In genomic region chr5:36678799-36679198, GRCm38 (mm10) we compare ENCODE assay signal across 17 mouse cellular contexts. TPM values are rescaled to one million over a fixed set of nuclear protein-coding genes. Genes with fewer than 3 reads are reported as not detected.
DNase-seq lines count a peak whose midpoint lies in the region; ATAC-seq and TF ChIP-seq lines count a peak whose summit lies in the region.
"Had no signal": no experiment of that assay in that cellular context is flagged by ENCODE, and none has a peak within 500 bp of the region (broad histone marks: within the 10 kb centered on the region; RNA-seq: fewer than 3 reads in every experiment).

No protein-coding gene starts in this region.

- DNase-seq in embryo, embryonic 10.5 days (ENCODE audit: low spot score) = peak; percentile 27
- no peak for DNase-seq in embryo, embryonic 10 days (ENCODE audit: low spot score)
- peak; percentile 28 for DNase-seq in kidney, adult 2 months
- DNase-seq in kidney, adult 18-20 months = no peak
- peak; percentile 53 for DNase-seq in Muller cell, postnatal 12 days (ENCODE audit: inconsistent ontology term)
- no peak for DNase-seq in liver, embryonic 14.5 days (ENCODE audit: low read depth in 3 of 3, low spot score in 3 of 3)
- no peak for DNase-seq in thymus, adult 18-20 months
- DNase-seq in cerebellum, adult 18-20 months = no peak
- DNase-seq: gastrocnemius, postnatal 25 days; kidney, postnatal 25 days; lung, embryonic 14.5 days; midbrain, embryonic 14.5 days; right cerebral cortex, postnatal 25 days had no signal

- H3K36me3 ChIP-seq in kidney, adult 2 months (ENCODE audit: control insufficient read depth, insufficient read depth, low read length) = no peaks in the 10 kb centered on the region
- H3K36me3 ChIP-seq in liver, embryonic 14.5 days (replicated peaks; ENCODE audit: control insufficient read depth, insufficient read depth, low read depth) = no peaks in the 10 kb centered on the region
- H3K36me3 ChIP-seq: heart, embryonic 12.5 days; neural tube, embryonic 12.5 days had no signal

- H3K27ac ChIP-seq in kidney, adult 2 months (ENCODE audit: insufficient read depth, low read depth, low read length) = peak overlapping the region; percentile 50
- H3K27ac ChIP-seq in liver, embryonic 14.5 days = peak overlapping the region; percentile 35
- H3K27ac ChIP-seq: hindbrain, embryonic 14.5 days; macrophage; neural tube, embryonic 12.5 days had no signal

- H3K9ac ChIP-seq in liver, embryonic 14.5 days (replicated peaks) = no peak overlapping the region
- H3K9ac ChIP-seq: heart, embryonic 12.5 days; hindbrain, embryonic 14.5 days; lung, embryonic 14.5 days; neural tube, embryonic 12.5 days had no signal

- TF ChIP-seq POLR2A in kidney, adult 2 months (IDR thresholded peaks at IDR 0.05; ENCODE audit: low read depth, low read length) = no peak

- TF ChIP-seq EP300 in liver, embryonic 14.5 days (IDR thresholded peaks at IDR 0.05; ENCODE audit: low read depth) = no peak

- no peaks in the 10 kb centered on the region for H3K9me3 ChIP-seq in liver, embryonic 14.5 days (ENCODE audit: control insufficient read depth, low read length)
- H3K9me3 ChIP-seq: heart, embryonic 12.5 days; neural tube, embryonic 12.5 days had no signal

- no peaks in the 10 kb centered on the region for H3K27me3 ChIP-seq in kidney, adult 2 months (replicated peaks; ENCODE audit: control insufficient read depth, insufficient read depth, low read length)
- no peaks in the 10 kb centered on the region for H3K27me3 ChIP-seq in liver, embryonic 14.5 days (ENCODE audit: control insufficient read depth, insufficient read depth, low read length)
- H3K27me3 ChIP-seq: heart, embryonic 12.5 days; neural tube, embryonic 12.5 days had no signal

- TF ChIP-seq CTCF in kidney, adult 2 months (conservative IDR thresholded peaks at IDR 0.05; ENCODE audit: insufficient read depth, insufficient read length, low read depth, low read length) = no peak
- TF ChIP-seq CTCF in liver, embryonic 14.5 days (IDR thresholded peaks at IDR 0.05; ENCODE audit: low read depth) = no peak

- H3K4me2 ChIP-seq in liver, embryonic 14.5 days (ENCODE audit: low read depth) = no peak overlapping the region
- H3K4me2 ChIP-seq: heart, embryonic 12.5 days; hindbrain, embryonic 14.5 days; lung, embryonic 14.5 days; neural tube, embryonic 12.5 days had no signal

- 13% methylated on average over 1 of the region's 1 CpGs for WGBS in kidney, adult 2 months
- WGBS in liver, embryonic 14.5 days (ENCODE audit: insufficient replicate concordance) = 61% methylated on average over 1 of the region's 1 CpGs

- ATAC-seq in liver, embryonic 14.5 days (ENCODE audit: insufficient read depth) = no peak

- H3K4me3 ChIP-seq in kidney, adult 2 months (ENCODE audit: insufficient read depth, low read depth, low read length) = no peak overlapping the region
- H3K4me3 ChIP-seq in liver, embryonic 14.5 days (ENCODE audit: insufficient read depth in 1 of 2, low read depth in 2 of 2, low read length in 2 of 2) = no peak overlapping the region
- H3K4me3 ChIP-seq: heart, embryonic 12.5 days; neural tube, embryonic 12.5 days had no signal

- peaks cover 23% of the 10 kb centered on the region for H3K4me1 ChIP-seq in kidney, adult 2 months (ENCODE audit: control insufficient read depth, insufficient read depth, low read length)
- peaks cover 20 to 37% of the 10 kb centered on the region in 2 experiments for H3K4me1 ChIP-seq in liver, embryonic 14.5 days (replicated peaks; ENCODE audit: control insufficient read depth in 2 of 2, insufficient read depth in 2 of 2, low read length in 1 of 2)
- H3K4me1 ChIP-seq: neural tube, embryonic 12.5 days had no signal

RNA-seq across cellular contexts. Expression of gene D5Ertd579e, which starts 17.0 kb away (rescaled TPM):
- polyA plus RNA-seq in kidney, adult 2 months (2012; rRNA removed) = 22.1 and 23.1 TPM in 2 replicates
- 13.9 and 16.2 TPM in 2 replicates for polyA plus RNA-seq in liver, embryonic 14.5 days (2012; rRNA removed)
- polyA plus RNA-seq in liver, embryonic 14.5 days (2014; fragmentation: Nextera tagmentation; extraction: Ambion mirVana) = 22.7 and 24.1 TPM in 2 replicates

Comparison
In these comparisons a context has a peak if more than half of its experiments do, and no peak if none do; other contexts are left out.
1. DNase-seq: peak in embryo, embryonic 10.5 days (single experiment), kidney, adult 2 months (single experiment) and Muller cell, postnatal 12 days (single experiment); none in embryo, embryonic 10 days (single experiment), kidney, adult 18-20 months (single experiment), liver, embryonic 14.5 days (0 of 3), thymus, adult 18-20 months (0 of 2) and cerebellum, adult 18-20 months (0 of 2).